13 mouse cellular contexts compared by ENCODE assay signal in the genomic region with DNA sequence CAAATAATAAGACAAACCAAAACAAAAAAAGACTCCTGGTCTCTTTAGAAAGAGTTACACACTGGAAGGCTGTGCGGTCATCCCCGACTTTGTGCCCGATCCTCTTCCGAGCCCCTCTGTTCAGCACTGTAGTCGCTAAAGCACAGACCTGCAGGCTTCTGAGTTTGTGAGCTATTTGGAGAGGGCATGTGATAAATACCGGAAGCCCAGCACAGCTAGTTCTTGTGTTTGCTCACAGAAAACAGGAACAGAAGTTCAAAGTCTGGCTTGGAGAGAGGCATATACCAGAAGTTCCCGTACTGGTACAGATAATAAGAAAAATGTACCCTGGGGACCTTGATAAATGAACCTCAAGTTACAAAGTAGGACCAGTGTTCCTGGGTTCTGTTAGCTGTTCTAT. TPM values are rescaled to one million over a fixed set of nuclear protein-coding genes. Genes with fewer than 3 reads are reported as not detected.
DNase-seq lines count a peak whose midpoint lies in the region; ATAC-seq lines count a peak whose summit lies in the region.
"Had no signal": no experiment of that assay in that cellular context is flagged by ENCODE, and none has a peak within 500 bp of the region (broad histone marks: within the 10 kb centered on the region; RNA-seq: fewer than 3 reads in every experiment).

No protein-coding gene starts in this region.

- no peaks in the 10 kb centered on the region for H3K27me3 ChIP-seq in midbrain, embryonic 11.5 days (ENCODE audit: control insufficient read depth, insufficient read depth, low read length)
- H3K27me3 ChIP-seq: heart, embryonic 15.5 days; kidney, embryonic 15.5 days had no signal

- H3K9ac ChIP-seq in midbrain, embryonic 11.5 days (ENCODE audit: low read length), result no peak overlapping the region
- H3K9ac ChIP-seq: heart, embryonic 15.5 days; kidney, embryonic 15.5 days had no signal

- no peaks in the 10 kb centered on the region for H3K79me2 ChIP-seq in macrophage (ENCODE audit: inconsistent target)

- peak overlapping the region; percentile 94 for H3K27ac ChIP-seq in macrophage
- no peak overlapping the region for H3K27ac ChIP-seq in midbrain, embryonic 11.5 days (ENCODE audit: low read depth, low read length)
- H3K27ac ChIP-seq: heart, embryonic 15.5 days; kidney, embryonic 15.5 days had no signal

- DNase-seq in heart, adult 11 months, result peak; percentile 92
- DNase-seq in heart, postnatal 14 days, result no peak
- peak; percentile 22 to 35 for DNase-seq in B cell, adult 2 months
- no peak for DNase-seq in midbrain, embryonic 11.5 days (ENCODE audit: low spot score, missing footprints)
- no peak for DNase-seq in retina, embryonic 14.5 days (ENCODE audit: low spot score)
- no peak for DNase-seq in kidney, adult 8-10 months
- DNase-seq: adrenal gland, adult 2 months had no signal

- no peaks in the 10 kb centered on the region for H3K4me1 ChIP-seq in midbrain, embryonic 11.5 days (ENCODE audit: control insufficient read depth, insufficient read depth, low read length)

- 2% methylated on average over 7 of the region's 7 CpGs for WGBS in macrophage (ENCODE audit: missing documents)
- 86% methylated on average over 7 of the region's 7 CpGs for WGBS in midbrain, embryonic 11.5 days

- no peak overlapping the region for H3K4me2 ChIP-seq in midbrain, embryonic 11.5 days
- H3K4me2 ChIP-seq: heart, embryonic 15.5 days; kidney, embryonic 15.5 days had no signal

- no peaks in the 10 kb centered on the region for H3K36me3 ChIP-seq in macrophage (ENCODE audit: inconsistent target)
- H3K36me3 ChIP-seq in midbrain, embryonic 11.5 days (ENCODE audit: control insufficient read depth, insufficient read depth, low read length), result peaks cover 10% of the 10 kb centered on the region; the same call in 1 of the 2 replicates

- intact Hi-C loops in heart, postnatal 14 days (cut with DNase I), result loop anchor here (5.0 kb wide), 1 partner anchor 52 kb away; the partner anchor contains the start of gene Slc16a9

- H3K4me3 ChIP-seq in macrophage (ENCODE audit: inconsistent target), result no peak overlapping the region; the same call in 1 of the 2 replicates
- H3K4me3 ChIP-seq in midbrain, embryonic 11.5 days (ENCODE audit: low read depth, low read length), result no peak overlapping the region
- H3K4me3 ChIP-seq: heart, embryonic 15.5 days; kidney, embryonic 15.5 days; myocyte had no signal

- H3K9me3 ChIP-seq in midbrain, embryonic 11.5 days (ENCODE audit: control insufficient read depth, low read length), result no peaks in the 10 kb centered on the region
- H3K9me3 ChIP-seq: heart, embryonic 15.5 days; kidney, embryonic 15.5 days had no signal

- peak; percentile 67 to 74 for ATAC-seq in hematopoietic stem cell, adult 5-6 weeks (replicated peaks in 1 of 2; ENCODE audit: insufficient read depth in 1 of 2, low FRiP score in 2 of 2, low TSS enrichment in 1 of 2, low read depth in 1 of 2, poor library complexity in 2 of 2, severe bottlenecking in 2 of 2)
- no peak for ATAC-seq in midbrain, embryonic 11.5 days (ENCODE audit: low FRiP score)

RNA-seq across cellular contexts. Expression of gene Mrln, which starts 9.2 kb away (rescaled TPM):
- total RNA-seq in heart, postnatal 14 days (2021), result 1 to 10 TPM in 1 of 2 experiments, under 1 TPM in 1; 0.98 to 3.1 TPM
- total RNA-seq in hematopoietic stem cell, adult 5-6 weeks (2017), result not detected in 2 replicates
- not detected for total RNA-seq in macrophage (2018; cell fraction: chromatin; rRNA removed)
- under 1 TPM in 2 of 26 experiments, not detected in 24; 0.51 to 0.71 TPM for total RNA-seq in macrophage (2018; cell fraction: cytosol; rRNA removed)
- not detected for total RNA-seq in macrophage (2018; cell fraction: nucleus; rRNA removed)
- not detected in 3 replicates for polyA plus RNA-seq in macrophage (2018)
- polyA plus RNA-seq in midbrain, embryonic 11.5 days (2014; fragmentation: Nextera tagmentation; extraction: Ambion mirVana), result 0.65 TPM in 1 of 2 replicates, not detected in the other
- total RNA-seq: left cerebral cortex, adult 8-10 months had no signal
- polyA plus RNA-seq: adrenal gland, adult 2 months had no signal

RNA-seq across cellular contexts. Expression of gene Slc16a9, which starts 49.6 kb away (rescaled TPM):
- 1 to 10 TPM; 3.0 to 3.5 TPM for total RNA-seq in heart, postnatal 14 days (2021)
- total RNA-seq in hematopoietic stem cell, adult 5-6 weeks (2017), result 6.5 and 7.4 TPM in 2 replicates
- total RNA-seq in macrophage (2018; cell fraction: chromatin; rRNA removed), result 1 to 10 TPM in 14 of 26 experiments, under 1 TPM in 9, not detected in 3; 0.20 to 4.8 (median 1.8) TPM
- total RNA-seq in macrophage (2018; cell fraction: cytosol; rRNA removed), result 10 to 100 TPM in 1 of 26 experiments, 1 to 10 TPM in 25; 3.7 to 10.9 (median 6.4) TPM
- 1 to 10 TPM; 1.6 to 9.5 (median 4.2) TPM for total RNA-seq in macrophage (2018; cell fraction: nucleus; rRNA removed)
- 4.7 to 8.9 TPM (median 7.9 TPM) in 3 replicates for polyA plus RNA-seq in macrophage (2018)
- 0.29 and 0.48 TPM in 2 replicates for polyA plus RNA-seq in midbrain, embryonic 11.5 days (2014; fragmentation: Nextera tagmentation; extraction: Ambion mirVana)

Comparison
In these comparisons a context has a peak if more than half of its experiments do, and no peak if none do; other contexts are left out.
1. DNase-seq: peak in heart, adult 11 months (single experiment) and B cell, adult 2 months (2 of 2); none in heart, postnatal 14 days (0 of 2), midbrain, embryonic 11.5 days (single experiment), retina, embryonic 14.5 days (single experiment) and kidney, adult 8-10 months (0 of 2).